Mouse (Mus musculus) embryonic fibroblast, embryonic 13.5 days (primary cell): ENCODE data around the gene Madcam1.

Experiments
- CTCF ChIP-seq: IDR thresholded peaks from 2 replicates; pipeline ENCODE4 v1.5.1; 2011; ENCODE audit warnings: mild to moderate bottlenecking, control low read depth, low read length, moderate library complexity, borderline replicate concordance; ENCODE audit not compliant: insufficient read depth
- POLR2A ChIP-seq: IDR thresholded peaks from 2 replicates; pipeline ENCODE4 v1.6.1; 2011; ENCODE audit warnings: low read depth, mild to moderate bottlenecking, control low read depth, low read length, moderate library complexity

- TF ChIP-seq POLR2A (no peak), CTCF (no peak)
These were observed 37.2 kb downstream of the Madcam1 start for GRCm38 (mm10) chr10:79701443-79702129.
